Mouse (Mus musculus): ENCODE measurements around the gene Fam81a. TPM values are rescaled to one million over a fixed set of nuclear protein-coding genes. Genes with fewer than 3 reads are reported as not detected.

The Fam81a gene
- polyA plus RNA-seq, 1 experiment, result 0.90 TPM

GRCm38 (mm10) chr9:70082357-70083204, 59.8 kb downstream of the Fam81a start:
- no peaks in the 10 kb centered on the region for H3K36me3 ChIP-seq (ENCODE audit: control insufficient read depth, insufficient read depth)
- no peak overlapping the region for H3ac ChIP-seq (ENCODE audit: control insufficient read depth, insufficient read length, low read depth)
- no peak for TF ChIP-seq MYOG (IDR thresholded peaks at IDR 0.05; ENCODE audit: control insufficient read depth, extremely low read depth, insufficient read length)
- TF ChIP-seq FOSL1 (IDR thresholded peaks at IDR 0.05; ENCODE audit: insufficient read depth, low read length, poor library complexity, severe bottlenecking), result no peak
- TF ChIP-seq MYOD1 (IDR thresholded peaks at IDR 0.05; ENCODE audit: control insufficient read depth, insufficient read length, low read depth), result no peak
- no peak for TF ChIP-seq USF1 (IDR thresholded peaks at IDR 0.05; ENCODE audit: low read depth)
- TF ChIP-seq MAX (IDR thresholded peaks at IDR 0.05), result no peak
- TF ChIP-seq CTCF (IDR thresholded peaks at IDR 0.05; ENCODE audit: control insufficient read depth, insufficient read depth, insufficient read length), result no peak
- TF ChIP-seq CEBPB (IDR thresholded peaks at IDR 0.05; ENCODE audit: low read depth), result no peak
- no peaks in the 10 kb centered on the region for H3K79me3 ChIP-seq (ENCODE audit: low read depth)
- H3K27me3 ChIP-seq (ENCODE audit: control insufficient read depth, insufficient read depth, insufficient read length), result no peaks in the 10 kb centered on the region
- H3K79me2 ChIP-seq (ENCODE audit: control insufficient read depth, insufficient read depth), result no peaks in the 10 kb centered on the region
- no peak overlapping the region for H3K4me3 ChIP-seq (ENCODE audit: insufficient read depth, poor library complexity, severe bottlenecking)

DNA sequence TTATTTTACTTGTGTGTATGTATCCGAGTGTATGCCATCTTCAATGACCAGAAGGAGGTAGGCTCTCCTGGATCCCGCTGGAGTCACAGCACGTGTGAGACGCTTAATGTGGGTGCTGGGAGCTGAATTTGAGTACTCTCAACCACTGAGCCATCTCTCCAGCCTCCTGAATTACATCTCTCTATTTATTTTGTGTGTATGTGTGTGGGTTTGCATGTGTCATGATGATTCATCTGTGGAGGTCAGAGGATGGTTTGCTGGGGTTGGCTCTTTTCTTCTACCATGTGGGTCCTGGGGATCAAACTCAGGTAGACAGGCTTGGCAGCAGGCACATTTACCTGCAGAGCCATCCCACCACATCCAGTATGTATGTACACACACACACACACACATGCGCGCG, 60.6 kb downstream of the Fam81a start:
- Histone ChIP-seq H3K4me3 (ENCODE audit: insufficient read depth, poor library complexity, severe bottlenecking) (no peak overlapping the region), H3K36me3 (ENCODE audit: control insufficient read depth, insufficient read depth) (no peaks in the 10 kb centered on the region), H3K27me3 (ENCODE audit: control insufficient read depth, insufficient read depth, insufficient read length) (no peaks in the 10 kb centered on the region), H3K79me3 (ENCODE audit: low read depth) (no peaks in the 10 kb centered on the region), H3K79me2 (ENCODE audit: control insufficient read depth, insufficient read depth) (no peaks in the 10 kb centered on the region), H3ac (ENCODE audit: control insufficient read depth, insufficient read length, low read depth) (no peak overlapping the region)
- TF ChIP-seq FOSL1 (IDR thresholded peaks at IDR 0.05; ENCODE audit: insufficient read depth, low read length, poor library complexity, severe bottlenecking), result peak; percentile 54
- no peak for TF ChIP-seq CTCF (IDR thresholded peaks at IDR 0.05; ENCODE audit: control insufficient read depth, insufficient read depth, insufficient read length)
- no peak for TF ChIP-seq USF1 (IDR thresholded peaks at IDR 0.05; ENCODE audit: low read depth)
- TF ChIP-seq CEBPB (IDR thresholded peaks at IDR 0.05; ENCODE audit: low read depth), result no peak
- TF ChIP-seq MYOD1 (IDR thresholded peaks at IDR 0.05; ENCODE audit: control insufficient read depth, insufficient read length, low read depth), result no peak
- TF ChIP-seq MAX (IDR thresholded peaks at IDR 0.05), result peak; percentile 69
- no peak for TF ChIP-seq MYOG (IDR thresholded peaks at IDR 0.05; ENCODE audit: control insufficient read depth, extremely low read depth, insufficient read length)

DNA sequence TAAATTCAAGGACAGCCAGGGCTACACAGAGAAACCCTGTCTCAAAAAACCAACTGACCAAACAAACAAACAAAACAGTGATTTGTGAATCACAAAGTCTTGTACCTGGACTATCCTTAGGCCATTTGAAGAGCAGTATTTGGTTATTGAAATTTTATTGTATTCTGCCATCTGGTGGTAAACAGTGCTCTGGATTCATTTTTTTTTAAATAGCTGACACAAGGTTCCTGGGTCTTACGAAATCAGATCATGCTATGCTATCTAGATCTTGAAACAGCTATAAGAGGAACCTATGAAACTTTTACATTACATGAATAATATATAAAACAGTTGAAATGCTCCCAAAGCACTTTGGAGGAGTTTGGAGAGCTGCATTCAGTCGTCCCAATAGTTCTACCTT, 61.4 kb downstream of the Fam81a start:
- TF ChIP-seq FOSL1 (IDR thresholded peaks at IDR 0.05; ENCODE audit: insufficient read depth, low read length, poor library complexity, severe bottlenecking) (no peak), CEBPB (IDR thresholded peaks at IDR 0.05; ENCODE audit: low read depth) (peak; percentile 69)
- Histone ChIP-seq H3K79me3 (ENCODE audit: low read depth) (no peaks in the 10 kb centered on the region), H3ac (ENCODE audit: control insufficient read depth, insufficient read length, low read depth) (no peak overlapping the region), H3K27me3 (ENCODE audit: control insufficient read depth, insufficient read depth, insufficient read length) (no peaks in the 10 kb centered on the region), H3K4me3 (ENCODE audit: insufficient read depth, poor library complexity, severe bottlenecking) (no peak overlapping the region), H3K36me3 (ENCODE audit: control insufficient read depth, insufficient read depth) (no peaks in the 10 kb centered on the region), H3K79me2 (ENCODE audit: control insufficient read depth, insufficient read depth) (no peaks in the 10 kb centered on the region)

DNA sequence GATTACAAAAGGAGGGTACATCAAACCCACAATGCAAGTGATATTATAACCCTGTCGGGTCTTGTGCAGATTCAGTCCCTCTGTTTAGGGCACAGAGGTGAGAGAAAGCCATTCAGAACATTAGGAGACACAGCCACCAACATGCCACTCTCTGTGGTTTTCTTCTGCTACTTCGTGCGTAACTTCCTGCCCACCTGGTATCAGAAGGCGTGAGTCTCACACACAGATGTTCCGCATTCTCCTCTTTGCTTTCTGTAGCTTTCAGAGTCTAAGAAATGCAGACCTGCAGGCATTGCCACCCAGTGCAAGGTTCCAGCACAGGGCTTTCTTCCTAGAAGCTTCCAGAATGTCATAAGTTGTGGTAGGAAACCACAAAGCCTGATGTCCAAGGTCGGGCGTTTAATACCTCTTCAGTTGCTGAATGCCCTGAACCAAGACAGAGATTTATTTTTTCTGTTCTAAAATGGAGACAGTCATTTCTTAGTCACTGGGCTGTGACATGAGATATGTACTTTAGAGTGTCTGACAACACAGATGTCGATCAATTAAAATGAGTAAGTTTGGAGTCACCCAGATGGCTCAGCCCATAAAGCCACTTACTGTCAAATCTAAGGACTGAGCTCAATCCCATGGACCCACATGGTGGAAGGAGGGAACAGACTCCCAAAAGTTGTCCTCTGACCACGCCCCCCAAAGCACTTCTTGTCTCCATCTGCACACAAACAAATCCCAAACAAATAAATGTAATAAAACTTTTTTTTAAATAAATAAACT, 62.1 kb downstream of the Fam81a start:
- no peaks in the 10 kb centered on the region for H3K79me2 ChIP-seq (ENCODE audit: control insufficient read depth, insufficient read depth)
- no peak for TF ChIP-seq MYOG (IDR thresholded peaks at IDR 0.05; ENCODE audit: control insufficient read depth, extremely low read depth, insufficient read length)
- peak; percentile 16 for TF ChIP-seq CEBPB (IDR thresholded peaks at IDR 0.05; ENCODE audit: low read depth)
- TF ChIP-seq USF1 (IDR thresholded peaks at IDR 0.05; ENCODE audit: low read depth), result no peak
- TF ChIP-seq MAX (IDR thresholded peaks at IDR 0.05), result peak; percentile 23
- peak; percentile 98 for TF ChIP-seq FOSL1 (IDR thresholded peaks at IDR 0.05; ENCODE audit: insufficient read depth, low read length, poor library complexity, severe bottlenecking)
- peak; percentile 41 for TF ChIP-seq MYOD1 (IDR thresholded peaks at IDR 0.05; ENCODE audit: control insufficient read depth, insufficient read length, low read depth)
- no peaks in the 10 kb centered on the region for H3K27me3 ChIP-seq (ENCODE audit: control insufficient read depth, insufficient read depth, insufficient read length)
- H3ac ChIP-seq (ENCODE audit: control insufficient read depth, insufficient read length, low read depth), result no peak overlapping the region
- H3K36me3 ChIP-seq (ENCODE audit: control insufficient read depth, insufficient read depth), result no peaks in the 10 kb centered on the region
- no peaks in the 10 kb centered on the region for H3K79me3 ChIP-seq (ENCODE audit: low read depth)
- H3K4me3 ChIP-seq (ENCODE audit: insufficient read depth, poor library complexity, severe bottlenecking), result no peak overlapping the region

DNA sequence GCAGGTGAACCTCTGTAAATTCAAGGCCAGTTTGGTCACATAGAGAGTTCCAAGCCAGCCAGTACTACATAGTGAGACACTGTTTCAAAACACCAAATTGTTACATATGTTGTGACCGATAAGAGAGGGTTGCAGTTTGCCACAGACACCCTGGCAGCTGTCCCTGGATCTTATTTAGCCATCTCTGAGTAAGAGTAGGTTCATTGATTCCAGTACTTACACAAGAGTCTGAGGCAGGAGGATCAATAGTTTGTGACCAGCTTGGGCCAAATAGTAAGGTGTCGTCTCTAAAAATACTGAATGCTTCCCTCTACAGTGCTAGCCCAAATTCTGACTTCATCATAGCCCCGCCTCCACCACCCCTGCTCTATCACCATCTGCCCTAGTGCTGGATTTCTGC, 64.3 kb downstream of the Fam81a start:
- Histone ChIP-seq H3K79me2 (ENCODE audit: control insufficient read depth, insufficient read depth) (no peaks in the 10 kb centered on the region), H3ac (ENCODE audit: control insufficient read depth, insufficient read length, low read depth) (no peak overlapping the region), H3K4me3 (ENCODE audit: insufficient read depth, poor library complexity, severe bottlenecking) (no peak overlapping the region), H3K79me3 (ENCODE audit: low read depth) (no peaks in the 10 kb centered on the region), H3K27me3 (ENCODE audit: control insufficient read depth, insufficient read depth, insufficient read length) (no peaks in the 10 kb centered on the region), H3K36me3 (ENCODE audit: control insufficient read depth, insufficient read depth) (no peaks in the 10 kb centered on the region)
- TF ChIP-seq FOSL1 (IDR thresholded peaks at IDR 0.05; ENCODE audit: insufficient read depth, low read length, poor library complexity, severe bottlenecking) (no peak), MYOD1 (IDR thresholded peaks at IDR 0.05; ENCODE audit: control insufficient read depth, insufficient read length, low read depth) (no peak)
